8 mouse cellular contexts compared by ENCODE assay signal in genomic region chr19:8841012-8841411, GRCm38 (mm10). TPM values are rescaled to one million over a fixed set of nuclear protein-coding genes. Genes with fewer than 3 reads are reported as not detected.
A peak's percentile ranks its signal among the peaks of the same experiment; 100 is the strongest.
DNase-seq lines count a peak whose midpoint lies in the region; ATAC-seq and TF ChIP-seq lines count a peak whose summit lies in the region.

No protein-coding gene starts in this region.

- H3K4me2 ChIP-seq in limb, embryonic 15.5 days: peak overlapping the region; percentile 61
- H3K4me2 ChIP-seq in stomach, embryonic 16.5 days (ENCODE audit: low read depth, low read length): peak overlapping the region; percentile 68

- H3K27me3 ChIP-seq in erythroblast, embryonic 14.5 days (ENCODE audit: control insufficient read depth): no peaks in the 10 kb centered on the region
- H3K27me3 ChIP-seq in testis, adult 2 months (ENCODE audit: control insufficient read depth, insufficient read depth, low read length): no peaks in the 10 kb centered on the region
- H3K27me3 ChIP-seq in limb, embryonic 15.5 days: no peaks in the 10 kb centered on the region
- H3K27me3 ChIP-seq in stomach, embryonic 16.5 days (ENCODE audit: control insufficient read depth, insufficient read depth, low read length): no peaks in the 10 kb centered on the region

- H3K27ac ChIP-seq in testis, adult 2 months (ENCODE audit: control insufficient read depth, insufficient read depth, low read depth, low read length): no peak overlapping the region
- no peak overlapping the region for H3K27ac ChIP-seq in limb, embryonic 15.5 days
- no peak overlapping the region for H3K27ac ChIP-seq in stomach, embryonic 16.5 days (ENCODE audit: low read length)

- no peak overlapping the region for H3K9ac ChIP-seq in limb, embryonic 15.5 days
- H3K9ac ChIP-seq in stomach, embryonic 16.5 days (ENCODE audit: low read length): peak overlapping the region; percentile 79

- WGBS in limb, embryonic 15.5 days: 87% methylated on average over 7 of the region's 7 CpGs
- 91% methylated on average over 7 of the region's 7 CpGs for WGBS in stomach, embryonic 16.5 days

- peaks cover 39% of the 10 kb centered on the region for H3K36me3 ChIP-seq in erythroblast, embryonic 14.5 days (ENCODE audit: control insufficient read depth)
- H3K36me3 ChIP-seq in testis, adult 2 months (ENCODE audit: control insufficient read depth, insufficient read depth, low read length): peaks cover 2% of the 10 kb centered on the region; the same call in 1 of the 2 replicates
- H3K36me3 ChIP-seq in limb, embryonic 15.5 days: peaks cover 21% of the 10 kb centered on the region
- H3K36me3 ChIP-seq in stomach, embryonic 16.5 days (ENCODE audit: control insufficient read depth, insufficient read depth, low read length): no peaks in the 10 kb centered on the region

- no peaks in the 10 kb centered on the region for H3K9me3 ChIP-seq in erythroblast, embryonic 14.5 days (ENCODE audit: control insufficient read depth, low read length)
- H3K9me3 ChIP-seq in limb, embryonic 15.5 days: no peaks in the 10 kb centered on the region
- H3K9me3 ChIP-seq in stomach, embryonic 16.5 days (replicated peaks; ENCODE audit: control insufficient read depth, low read length): no peaks in the 10 kb centered on the region

- H3K4me3 ChIP-seq in erythroblast, embryonic 14.5 days (replicated peaks): peak overlapping the region; percentile 71
- peak overlapping the region; percentile 79 for H3K4me3 ChIP-seq in testis, adult 2 months (ENCODE audit: control insufficient read depth, low read depth, low read length)
- H3K4me3 ChIP-seq in limb, embryonic 15.5 days: peak overlapping the region; percentile 43
- H3K4me3 ChIP-seq in stomach, embryonic 16.5 days (replicated peaks; ENCODE audit: low read length): peak overlapping the region; percentile 59

- ATAC-seq in erythroblast, adult 5-6 weeks (replicated peaks; ENCODE audit: low FRiP score, poor library complexity, severe bottlenecking): no peak
- no peak for ATAC-seq in limb, embryonic 15.5 days (ENCODE audit: insufficient number of reproducible peaks, low FRiP score, low TSS enrichment, low read depth)
- ATAC-seq in stomach, embryonic 16.5 days (ENCODE audit: insufficient read depth, low FRiP score): no peak

- no peak for TF ChIP-seq CTCF in testis, adult 2 months (IDR thresholded peaks at IDR 0.05; ENCODE audit: control insufficient read depth, insufficient read depth, insufficient replicate concordance, low read depth, low read length)

- H3K4me1 ChIP-seq in erythroblast, embryonic 14.5 days (ENCODE audit: control insufficient read depth): peaks cover 49% of the 10 kb centered on the region
- H3K4me1 ChIP-seq in testis, adult 2 months (ENCODE audit: control insufficient read depth, insufficient read depth, low read length): peaks cover 18% of the 10 kb centered on the region
- peaks cover 32% of the 10 kb centered on the region for H3K4me1 ChIP-seq in limb, embryonic 15.5 days
- peaks cover 16% of the 10 kb centered on the region for H3K4me1 ChIP-seq in stomach, embryonic 16.5 days (ENCODE audit: control insufficient read depth, insufficient read depth, low read length)

- TF ChIP-seq POLR2A in testis, adult 2 months (IDR thresholded peaks at IDR 0.05; ENCODE audit: control insufficient read depth, low read depth, low read length): no peak

- no peak for DNase-seq in testis, postnatal 10 days (ENCODE audit: low spot score)
- DNase-seq in urinary bladder, adult 2 months (ENCODE audit: low spot score): no peak
- DNase-seq in frontal cortex, postnatal 10 days (ENCODE audit: low spot score in 2 of 2): no peak

RNA-seq across cellular contexts. Expression of gene Gng3, which starts 2.0 kb away (rescaled TPM):
- polyA plus RNA-seq in erythroblast, embryonic 14.5 days (2012): not detected in 2 replicates
- not detected in 2 replicates for total RNA-seq in erythroblast, adult 5-6 weeks (2015; ENCODE audit: low replicate concordance)
- 0.56 TPM in 1 of 2 replicates, not detected in the other for total RNA-seq in erythroblast, adult 5-6 weeks (2017; ENCODE audit: low replicate concordance)
- 2.0 and 2.4 TPM in 2 replicates for polyA plus RNA-seq in testis, adult 2 months (2012; rRNA removed)
- polyA plus RNA-seq in limb, embryonic 15.5 days (2015; fragmentation: Nextera tagmentation; extraction: Ambion mirVana): 2.0 and 3.0 TPM in 2 replicates
- polyA plus RNA-seq in stomach, embryonic 16.5 days (2015; fragmentation: Nextera tagmentation; extraction: Ambion mirVana): 10.4 and 10.7 TPM in 2 replicates
- polyA plus RNA-seq in urinary bladder, adult 2 months (2012; rRNA removed): 0.29 and 0.44 TPM in 2 replicates

RNA-seq across cellular contexts. Expression of gene Bscl2, which starts 3.7 kb away (rescaled TPM):
- polyA plus RNA-seq in erythroblast, embryonic 14.5 days (2012): 4.6 and 6.4 TPM in 2 replicates
- 28.8 and 40.3 TPM in 2 replicates for total RNA-seq in erythroblast, adult 5-6 weeks (2015; ENCODE audit: low replicate concordance)
- 12.7 and 16.4 TPM in 2 replicates for total RNA-seq in erythroblast, adult 5-6 weeks (2017; ENCODE audit: low replicate concordance)
- polyA plus RNA-seq in testis, adult 2 months (2012; rRNA removed): 743 and 750 TPM in 2 replicates
- polyA plus RNA-seq in limb, embryonic 15.5 days (2015; fragmentation: Nextera tagmentation; extraction: Ambion mirVana): 77.4 and 93.6 TPM in 2 replicates
- polyA plus RNA-seq in stomach, embryonic 16.5 days (2015; fragmentation: Nextera tagmentation; extraction: Ambion mirVana): 54.1 and 63.3 TPM in 2 replicates
- polyA plus RNA-seq in urinary bladder, adult 2 months (2012; rRNA removed): 66.7 and 71.0 TPM in 2 replicates

RNA-seq across cellular contexts. Expression of gene Lrrn4cl, which starts 9.6 kb away (rescaled TPM):
- polyA plus RNA-seq in erythroblast, embryonic 14.5 days (2012): not detected in 2 replicates
- not detected in 2 replicates for total RNA-seq in erythroblast, adult 5-6 weeks (2015; ENCODE audit: low replicate concordance)
- not detected in 2 replicates for total RNA-seq in erythroblast, adult 5-6 weeks (2017; ENCODE audit: low replicate concordance)
- 0.37 and 0.40 TPM in 2 replicates for polyA plus RNA-seq in testis, adult 2 months (2012; rRNA removed)
- 3.1 and 4.3 TPM in 2 replicates for polyA plus RNA-seq in limb, embryonic 15.5 days (2015; fragmentation: Nextera tagmentation; extraction: Ambion mirVana)
- 2.0 and 2.8 TPM in 2 replicates for polyA plus RNA-seq in stomach, embryonic 16.5 days (2015; fragmentation: Nextera tagmentation; extraction: Ambion mirVana)
- polyA plus RNA-seq in urinary bladder, adult 2 months (2012; rRNA removed): 18.6 and 20.9 TPM in 2 replicates

RNA-seq across cellular contexts. Expression of gene AC129217.1, which starts 11.4 kb away (rescaled TPM):
- 0.10 TPM in 1 of 2 replicates, not detected in the other for polyA plus RNA-seq in erythroblast, embryonic 14.5 days (2012)
- 4.2 TPM in 1 of 2 replicates, not detected in the other for total RNA-seq in erythroblast, adult 5-6 weeks (2015; ENCODE audit: low replicate concordance)
- total RNA-seq in erythroblast, adult 5-6 weeks (2017; ENCODE audit: low replicate concordance): 14.8 TPM in 1 of 2 replicates, not detected in the other
- 0.64 and 1.9 TPM in 2 replicates for polyA plus RNA-seq in testis, adult 2 months (2012; rRNA removed)
- polyA plus RNA-seq in limb, embryonic 15.5 days (2015; fragmentation: Nextera tagmentation; extraction: Ambion mirVana): not detected in 2 replicates
- polyA plus RNA-seq in stomach, embryonic 16.5 days (2015; fragmentation: Nextera tagmentation; extraction: Ambion mirVana): not detected in 2 replicates
- 0.40 and 1.5 TPM in 2 replicates for polyA plus RNA-seq in urinary bladder, adult 2 months (2012; rRNA removed)

RNA-seq across cellular contexts. Expression of gene Hnrnpul2, which starts 21.2 kb away (rescaled TPM):
- polyA plus RNA-seq in erythroblast, embryonic 14.5 days (2012): 8.6 and 10.2 TPM in 2 replicates
- 14.4 and 27.4 TPM in 2 replicates for total RNA-seq in erythroblast, adult 5-6 weeks (2015; ENCODE audit: low replicate concordance)
- 42.6 and 58.0 TPM in 2 replicates for total RNA-seq in erythroblast, adult 5-6 weeks (2017; ENCODE audit: low replicate concordance)
- 12.9 and 14.9 TPM in 2 replicates for polyA plus RNA-seq in testis, adult 2 months (2012; rRNA removed)
- 5.4 and 5.6 TPM in 2 replicates for polyA plus RNA-seq in limb, embryonic 15.5 days (2015; fragmentation: Nextera tagmentation; extraction: Ambion mirVana)
- polyA plus RNA-seq in stomach, embryonic 16.5 days (2015; fragmentation: Nextera tagmentation; extraction: Ambion mirVana): 4.5 and 4.7 TPM in 2 replicates
- 60.7 and 73.9 TPM in 2 replicates for polyA plus RNA-seq in urinary bladder, adult 2 months (2012; rRNA removed)
